Mouse (Mus musculus) T-helper 1 cell (primary cell): ENCODE results near the gene Pcna.

Source experiments
- in situ Hi-C: fragments of 300-600 bp; cut with MboI, MseI; formaldehyde crosslinking; loops from one replicate; pipeline ENCODE4 v1.15.1; 2025; ENCODE audit warnings: high pct_unique_total_duplicates

Gene Pcna

GRCm38 (mm10) chr2:132276249-132276648 is 23.1 kb upstream of the Pcna start:
- in situ Hi-C loops, result no loop called here

- in situ Hi-C loops, result no loop called here
Measured at GRCm38 (mm10) chr2:132275527-132275926, 22.4 kb upstream of the Pcna start.

- in situ Hi-C loops, result no loop called here
Measured at GRCm38 (mm10) chr2:132272694-132273389, 19.7 kb upstream of the Pcna start.

GRCm38 (mm10) chr2:132270331-132270951 is 17.3 kb upstream of the Pcna start:
- in situ Hi-C loops, result no loop called here

GRCm38 (mm10) chr2:132269217-132269616 is 16.1 kb upstream of the Pcna start:
- in situ Hi-C loops, result no loop called here

GRCm38 (mm10) chr2:132266086-132266485 is 13.0 kb upstream of the Pcna start:
- in situ Hi-C loops, result no loop called here

GRCm38 (mm10) chr2:132265196-132265595 is 12.1 kb upstream of the Pcna start:
- in situ Hi-C loops, result no loop called here

GRCm38 (mm10) chr2:132264266-132264710 is 11.2 kb upstream of the Pcna start:
- in situ Hi-C loops, result no loop called here

GRCm38 (mm10) chr2:132263421-132264265 is 10.5 kb upstream of the Pcna start:
- in situ Hi-C loops, result no loop called here

- in situ Hi-C loops, result no loop called here
Measured at GRCm38 (mm10) chr2:132262879-132263398, 9.8 kb upstream of the Pcna start, which contains the start of gene Cds2. TSS of gene Cds2 (plus strand) at chr2:132263148.

- in situ Hi-C loops, result no loop called here
Measured at GRCm38 (mm10) chr2:132262175-132262574, 9.1 kb upstream of the Pcna start.

- in situ Hi-C loops, result no loop called here
Measured at GRCm38 (mm10) chr2:132260601-132261000, 7.5 kb upstream of the Pcna start.

- in situ Hi-C loops, result no loop called here
Measured at GRCm38 (mm10) chr2:132257350-132258068, 4.4 kb upstream of the Pcna start.

- in situ Hi-C loops, result no loop called here
Measured at GRCm38 (mm10) chr2:132253603-132254002, 489 bp upstream of the Pcna start.

GRCm38 (mm10) chr2:132251911-132252310 is 1.2 kb downstream of the Pcna start:
- in situ Hi-C loops, result no loop called here

GRCm38 (mm10) chr2:132247539-132248313 is 5.4 kb downstream of the Pcna start, which contains the start of gene Tmem230:
TSS of gene Tmem230 (minus strand) at chr2:132247807.
- in situ Hi-C loops, result loop anchor here (10.0 kb wide), 1 partner anchor 1073 kb away; no protein-coding TSS in a partner anchor

- in situ Hi-C loops, result loop anchor here (10.0 kb wide), 1 partner anchor 1069 kb away; no protein-coding TSS in a partner anchor
Measured at GRCm38 (mm10) chr2:132243370-132243769, 9.7 kb downstream of the Pcna start.

- in situ Hi-C loops, result loop anchor here (10.0 kb wide), 1 partner anchor 1066 kb away; no protein-coding TSS in a partner anchor
Measured at GRCm38 (mm10) chr2:132240457-132240856, 12.7 kb downstream of the Pcna start.

GRCm38 (mm10) chr2:132239434-132239833 is 13.7 kb downstream of the Pcna start:
- in situ Hi-C loops, result loop anchor here (5.0 kb wide), 1 partner anchor 92 kb away; the partner anchor contains the start of gene Slc23a2

- in situ Hi-C loops, result loop anchor here (5.0 kb wide), 1 partner anchor 89 kb away; the partner anchor contains the start of gene Slc23a2
Measured at GRCm38 (mm10) chr2:132235975-132236374, 17.1 kb downstream of the Pcna start.
